Mouse (Mus musculus): ENCODE measurements around the gene Timp2.

The Timp2 gene

GRCm38 (mm10) chr11:118297967-118298366 lies 57.6 kb downstream of the Timp2 start:
- in situ Hi-C loops (cut with MboI, MseI), result loop anchor here (5.0 to 25.0 kb wide), 2 partner anchors 94 to 989 kb away; no protein-coding TSS in a partner anchor

- in situ Hi-C loops (cut with MboI, MseI), result loop anchor here (5.0 to 25.0 kb wide), 2 partner anchors 97 to 992 kb away; no protein-coding TSS in a partner anchor
Measured at GRCm38 (mm10) chr11:118295026-118295425, 60.5 kb downstream of the Timp2 start.

GRCm38 (mm10) chr11:118292671-118293070 lies 62.9 kb downstream of the Timp2 start:
- in situ Hi-C loops (cut with MboI, MseI), result loop anchor here (25.0 kb wide), 1 partner anchor 995 kb away; no protein-coding TSS in a partner anchor

- in situ Hi-C loops (cut with MboI, MseI), result loop anchor here (25.0 kb wide), 1 partner anchor 997 kb away; no protein-coding TSS in a partner anchor
Measured at GRCm38 (mm10) chr11:118289999-118290889, 65.3 kb downstream of the Timp2 start, which contains the start of gene Usp36. TSS of gene Usp36 (minus strand) at chr11:118290244.

- in situ Hi-C loops (cut with MboI, MseI), result loop anchor here (25.0 kb wide), 1 partner anchor 998 kb away; no protein-coding TSS in a partner anchor
Measured at GRCm38 (mm10) chr11:118289562-118289961, 66.0 kb downstream of the Timp2 start.

- in situ Hi-C loops (cut with MboI, MseI), result loop anchor here (25.0 kb wide), 1 partner anchor 998 kb away; no protein-coding TSS in a partner anchor
Measured at GRCm38 (mm10) chr11:118289037-118289511, 66.5 kb downstream of the Timp2 start.

GRCm38 (mm10) chr11:118287573-118287972 lies 68.0 kb downstream of the Timp2 start:
- in situ Hi-C loops (cut with MboI, MseI), result loop anchor here (25.0 kb wide), 1 partner anchor 1000 kb away; no protein-coding TSS in a partner anchor

- in situ Hi-C loops (cut with MboI, MseI), result loop anchor here (25.0 kb wide), 1 partner anchor 1001 kb away; no protein-coding TSS in a partner anchor
Measured at GRCm38 (mm10) chr11:118286434-118286833, 69.1 kb downstream of the Timp2 start.

GRCm38 (mm10) chr11:118285791-118286190 lies 69.7 kb downstream of the Timp2 start:
- in situ Hi-C loops (cut with MboI, MseI), result loop anchor here (25.0 kb wide), 1 partner anchor 1002 kb away; no protein-coding TSS in a partner anchor

- in situ Hi-C loops (cut with MboI, MseI), result loop anchor here (25.0 kb wide), 1 partner anchor 1007 kb away; no protein-coding TSS in a partner anchor
Measured at GRCm38 (mm10) chr11:118280218-118280617, 75.3 kb downstream of the Timp2 start.

- in situ Hi-C loops (cut with MboI, MseI), result loop anchor here (25.0 kb wide), 1 partner anchor 1011 kb away; no protein-coding TSS in a partner anchor
Measured at GRCm38 (mm10) chr11:118276328-118276727, 79.2 kb downstream of the Timp2 start.

- in situ Hi-C loops (cut with MboI, MseI), result loop anchor here (25.0 kb wide), 1 partner anchor 1012 kb away; no protein-coding TSS in a partner anchor
Measured at GRCm38 (mm10) chr11:118275092-118275491, 80.4 kb downstream of the Timp2 start.

GRCm38 (mm10) chr11:118269827-118270226 lies 85.7 kb downstream of the Timp2 start:
- in situ Hi-C loops (cut with MboI, MseI), result loop anchor here (25.0 kb wide), 1 partner anchor 1692 kb away; no protein-coding TSS in a partner anchor

- in situ Hi-C loops (cut with MboI, MseI), result loop anchor here (25.0 kb wide), 1 partner anchor 1696 kb away; no protein-coding TSS in a partner anchor
Measured at GRCm38 (mm10) chr11:118266666-118267046, 88.9 kb downstream of the Timp2 start.

GRCm38 (mm10) chr11:118266044-118266665 lies 89.4 kb downstream of the Timp2 start:
- in situ Hi-C loops (cut with MboI, MseI), result loop anchor here (25.0 kb wide), 1 partner anchor 1696 kb away; no protein-coding TSS in a partner anchor

GRCm38 (mm10) chr11:118265621-118266020 lies 89.9 kb downstream of the Timp2 start:
- in situ Hi-C loops (cut with MboI, MseI), result loop anchor here (25.0 kb wide), 1 partner anchor 1697 kb away; no protein-coding TSS in a partner anchor

- in situ Hi-C loops (cut with MboI, MseI), result loop anchor here (25.0 kb wide), 1 partner anchor 1699 kb away; no protein-coding TSS in a partner anchor
Measured at GRCm38 (mm10) chr11:118263146-118263545, 92.4 kb downstream of the Timp2 start.

- in situ Hi-C loops (cut with MboI, MseI), result loop anchor here (25.0 kb wide), 1 partner anchor 1702 kb away; no protein-coding TSS in a partner anchor
Measured at GRCm38 (mm10) chr11:118260081-118260480, 95.5 kb downstream of the Timp2 start.

- in situ Hi-C loops (cut with MboI, MseI), result loop anchor here (10.0 to 25.0 kb wide), 2 partner anchors 1703 to 1925 kb away; no protein-coding TSS in a partner anchor
Measured at GRCm38 (mm10) chr11:118259580-118259979, 96.0 kb downstream of the Timp2 start.

GRCm38 (mm10) chr11:118256371-118256770 lies 99.2 kb downstream of the Timp2 start:
- in situ Hi-C loops (cut with MboI, MseI), result loop anchor here (10.0 to 25.0 kb wide), 2 partner anchors 1706 to 1928 kb away; no protein-coding TSS in a partner anchor
